10 mouse cellular contexts compared by ENCODE assay signal in the genomic region with DNA sequence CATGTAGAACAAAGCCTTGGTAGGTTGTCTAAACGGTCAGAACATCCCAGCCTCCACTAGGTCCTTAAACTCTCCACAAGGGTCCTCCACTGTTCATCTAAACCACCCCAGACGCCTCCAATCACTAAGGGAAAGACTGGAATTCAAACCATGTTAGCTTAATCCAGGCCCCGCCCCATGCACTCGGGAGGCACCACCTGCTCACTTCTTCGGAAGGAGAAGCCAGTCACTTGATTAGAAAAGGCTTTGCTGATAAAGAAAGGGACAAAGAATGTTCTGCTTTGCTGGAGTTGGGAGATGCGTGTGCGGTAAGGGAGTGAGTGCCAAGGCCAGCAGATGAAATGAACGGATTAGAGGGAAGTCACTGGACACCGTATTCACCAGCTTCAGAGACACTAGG. TPM values are rescaled to one million over a fixed set of nuclear protein-coding genes. Genes with fewer than 3 reads are reported as not detected.
DNase-seq lines count a peak whose midpoint lies in the region; ATAC-seq and TF ChIP-seq lines count a peak whose summit lies in the region.
"Had no signal": no experiment of that assay in that cellular context is flagged by ENCODE, and none has a peak within 500 bp of the region (broad histone marks: within the 10 kb centered on the region; RNA-seq: fewer than 3 reads in every experiment).

No protein-coding gene starts in this region.

- H3K36me3 ChIP-seq in forebrain, embryonic 14.5 days (ENCODE audit: control insufficient read depth, insufficient read depth, low read length), result no peaks in the 10 kb centered on the region
- H3K36me3 ChIP-seq in forebrain, embryonic 11.5 days (ENCODE audit: control insufficient read depth, insufficient read depth, low read length), result no peaks in the 10 kb centered on the region
- no peaks in the 10 kb centered on the region for H3K36me3 ChIP-seq in testis, adult 2 months (ENCODE audit: control insufficient read depth, insufficient read depth, low read length)
- H3K36me3 ChIP-seq: liver, embryonic 13.5 days; neural tube, embryonic 15.5 days had no signal

- peak; percentile 24 for DNase-seq in forebrain, embryonic 14.5 days (ENCODE audit: low spot score)
- no peak for DNase-seq in forebrain, embryonic 11.5 days (ENCODE audit: low spot score)
- no peak for DNase-seq in testis, postnatal 14 days (ENCODE audit: low spot score)
- DNase-seq in lung, adult 2 months, result peak; percentile 58
- no peak for DNase-seq in gastrocnemius, adult 8-10 months (ENCODE audit: low spot score in 2 of 2)
- DNase-seq in right cerebral cortex, postnatal 10 days (ENCODE audit: low spot score in 2 of 2), result no peak
- DNase-seq in ovary, adult 18-20 months (ENCODE audit: low spot score), result no peak
- DNase-seq: liver, embryonic 13.5 days had no signal

- no peak for TF ChIP-seq CTCF in testis, adult 2 months (IDR thresholded peaks at IDR 0.05; ENCODE audit: control insufficient read depth, insufficient read depth, insufficient replicate concordance, low read depth, low read length)
- no peak for TF ChIP-seq CTCF in lung, adult 2 months (IDR thresholded peaks at IDR 0.05; ENCODE audit: insufficient read depth, low read length)

- H3K9ac ChIP-seq in forebrain, embryonic 14.5 days (ENCODE audit: low read length), result no peak overlapping the region
- H3K9ac ChIP-seq in forebrain, embryonic 11.5 days (ENCODE audit: low read length), result no peak overlapping the region
- H3K9ac ChIP-seq: liver, embryonic 13.5 days; neural tube, embryonic 15.5 days had no signal

- H3K4me2 ChIP-seq in forebrain, embryonic 14.5 days (ENCODE audit: low read length), result no peak overlapping the region
- no peak overlapping the region for H3K4me2 ChIP-seq in forebrain, embryonic 11.5 days (ENCODE audit: low read depth, low read length, severe bottlenecking)
- H3K4me2 ChIP-seq: liver, embryonic 13.5 days; neural tube, embryonic 15.5 days had no signal

- H3K9me3 ChIP-seq in forebrain, embryonic 14.5 days (replicated peaks; ENCODE audit: control insufficient read depth, low read length), result no peaks in the 10 kb centered on the region
- no peaks in the 10 kb centered on the region for H3K9me3 ChIP-seq in forebrain, embryonic 11.5 days (ENCODE audit: control insufficient read depth, low read length)
- H3K9me3 ChIP-seq: liver, embryonic 13.5 days; neural tube, embryonic 15.5 days had no signal

- no peak overlapping the region for H3K4me3 ChIP-seq in forebrain, embryonic 14.5 days (ENCODE audit: low read depth, low read length)
- H3K4me3 ChIP-seq in forebrain, embryonic 11.5 days (ENCODE audit: low read depth, low read length), result no peak overlapping the region
- H3K4me3 ChIP-seq in testis, adult 2 months (ENCODE audit: control insufficient read depth, low read depth, low read length), result no peak overlapping the region
- peak overlapping the region; percentile 39 for H3K4me3 ChIP-seq in lung, adult 2 months (replicated peaks; ENCODE audit: extremely low read depth, low read depth, low read length)
- H3K4me3 ChIP-seq: liver, embryonic 13.5 days; neural tube, embryonic 15.5 days had no signal

- no peak overlapping the region for H3K27ac ChIP-seq in forebrain, embryonic 14.5 days (ENCODE audit: low read depth, low read length)
- no peak overlapping the region for H3K27ac ChIP-seq in forebrain, embryonic 11.5 days (ENCODE audit: low read depth, low read length)
- 0 out of 2 replicates have a peak overlapping the region, but pooled peaks have one; percentile 16 for H3K27ac ChIP-seq in testis, adult 2 months (ENCODE audit: control insufficient read depth, insufficient read depth, low read depth, low read length)
- H3K27ac ChIP-seq: liver, embryonic 13.5 days; neural tube, embryonic 15.5 days had no signal

- no peak for TF ChIP-seq POLR2A in testis, adult 2 months (IDR thresholded peaks at IDR 0.05; ENCODE audit: control insufficient read depth, low read depth, low read length)
- TF ChIP-seq POLR2A in lung, adult 2 months (IDR thresholded peaks at IDR 0.05; ENCODE audit: borderline replicate concordance, extremely low read depth, low read depth, low read length), result no peak

- H3K4me1 ChIP-seq in forebrain, embryonic 14.5 days (ENCODE audit: control insufficient read depth, insufficient read depth, low read length), result peaks cover 7% of the 10 kb centered on the region
- peaks cover 11% of the 10 kb centered on the region; the same call in 1 of the 2 replicates for H3K4me1 ChIP-seq in forebrain, embryonic 11.5 days (replicated peaks; ENCODE audit: control insufficient read depth, insufficient read depth, low read length)
- H3K4me1 ChIP-seq in testis, adult 2 months (ENCODE audit: control insufficient read depth, insufficient read depth, low read length), result no peaks in the 10 kb centered on the region; the same call in 1 of the 2 replicates
- H3K4me1 ChIP-seq in lung, adult 2 months (ENCODE audit: control insufficient read depth, insufficient read depth, low read length), result peaks cover 9% of the 10 kb centered on the region

- 12% methylated on average over 9 of the region's 9 CpGs for WGBS in forebrain, embryonic 14.5 days
- WGBS in forebrain, embryonic 11.5 days, result 12% methylated on average over 9 of the region's 9 CpGs
- 36% methylated on average over 9 of the region's 9 CpGs for WGBS in lung, adult 2 months

- H3K27me3 ChIP-seq in forebrain, embryonic 14.5 days (replicated peaks; ENCODE audit: control insufficient read depth, insufficient read depth, low read length), result no peaks in the 10 kb centered on the region
- no peaks in the 10 kb centered on the region for H3K27me3 ChIP-seq in forebrain, embryonic 11.5 days (ENCODE audit: control insufficient read depth, insufficient read depth, low read length)
- H3K27me3 ChIP-seq in testis, adult 2 months (ENCODE audit: control insufficient read depth, insufficient read depth, low read length), result no peaks in the 10 kb centered on the region
- H3K27me3 ChIP-seq: liver, embryonic 13.5 days; neural tube, embryonic 15.5 days had no signal

- peak; percentile 27; the same call in 1 of the 2 replicates for ATAC-seq in forebrain, embryonic 14.5 days
- ATAC-seq in forebrain, embryonic 11.5 days (replicated peaks; ENCODE audit: low FRiP score), result no peak

RNA-seq across cellular contexts. Expression of a gene that starts 54.5 kb away (rescaled TPM):
- polyA plus RNA-seq in forebrain, embryonic 14.5 days (2014; fragmentation: Nextera tagmentation; extraction: Ambion mirVana), result 9.2 and 12.3 TPM in 2 replicates
- 4.5 and 5.7 TPM in 2 replicates for polyA plus RNA-seq in forebrain, embryonic 11.5 days (2014; fragmentation: Nextera tagmentation; extraction: Ambion mirVana)
- 15.9 and 16.1 TPM in 2 replicates for polyA plus RNA-seq in testis, adult 2 months (2012; rRNA removed)
- 1.2 and 1.5 TPM in 2 replicates for polyA plus RNA-seq in lung, adult 2 months (2012; rRNA removed)
- total RNA-seq in gastrocnemius, adult 8-10 months (2022), result under 1 TPM; 0.20 to 0.70 (median 0.41) TPM

Comparison
In these comparisons a context has a peak if more than half of its experiments do, and no peak if none do; other contexts are left out.
1. DNase-seq: peak in forebrain, embryonic 14.5 days (single experiment) and lung, adult 2 months (single experiment); none in forebrain, embryonic 11.5 days (single experiment), testis, postnatal 14 days (single experiment), gastrocnemius, adult 8-10 months (0 of 2), right cerebral cortex, postnatal 10 days (0 of 2) and ovary, adult 18-20 months (single experiment).